Mouse (Mus musculus): ENCODE measurements around the gene Rbfox3. TPM values are rescaled to one million over a fixed set of nuclear protein-coding genes. Genes with fewer than 3 reads are reported as not detected.

Gene Rbfox3
- total RNA-seq, 2 experiments from 2014 or later, result 0.11 to 0.14 TPM

- DNase-seq, result no peak
- intact Hi-C loops (cut with DNase I), result no loop called here
These were observed 140.6 kb downstream of the Rbfox3 start for GRCm38 (mm10) chr11:118770789-118771188.

DNA sequence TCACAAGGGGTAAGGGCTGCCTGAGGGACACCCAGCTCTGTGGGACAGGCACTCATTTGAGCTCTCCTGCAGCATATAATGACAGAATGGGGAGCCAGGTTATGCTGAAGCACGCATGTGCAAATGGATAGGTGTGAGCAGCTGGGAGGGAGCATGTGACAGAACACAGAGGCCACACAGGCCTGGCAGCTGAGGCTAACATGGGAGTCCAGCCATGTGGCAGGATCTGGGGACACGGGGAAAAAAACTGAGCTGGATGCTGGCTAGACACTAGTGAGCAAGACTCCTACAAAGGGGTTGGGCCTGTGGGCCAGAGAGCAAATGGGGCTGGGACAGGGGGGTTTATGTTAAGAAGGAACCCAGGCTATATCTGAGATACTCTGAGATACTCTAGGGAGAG, 141.9 kb downstream of the Rbfox3 start:
- no peak for DNase-seq
- intact Hi-C loops (cut with DNase I), result no loop called here

GRCm38 (mm10) chr11:118768441-118768840, 143.0 kb downstream of the Rbfox3 start:
- DNase-seq, result no peak
- intact Hi-C loops (cut with DNase I), result no loop called here

- no peak for DNase-seq
- intact Hi-C loops (cut with DNase I), result no loop called here
These were observed 144.0 kb downstream of the Rbfox3 start for GRCm38 (mm10) chr11:118767411-118767810.

DNA sequence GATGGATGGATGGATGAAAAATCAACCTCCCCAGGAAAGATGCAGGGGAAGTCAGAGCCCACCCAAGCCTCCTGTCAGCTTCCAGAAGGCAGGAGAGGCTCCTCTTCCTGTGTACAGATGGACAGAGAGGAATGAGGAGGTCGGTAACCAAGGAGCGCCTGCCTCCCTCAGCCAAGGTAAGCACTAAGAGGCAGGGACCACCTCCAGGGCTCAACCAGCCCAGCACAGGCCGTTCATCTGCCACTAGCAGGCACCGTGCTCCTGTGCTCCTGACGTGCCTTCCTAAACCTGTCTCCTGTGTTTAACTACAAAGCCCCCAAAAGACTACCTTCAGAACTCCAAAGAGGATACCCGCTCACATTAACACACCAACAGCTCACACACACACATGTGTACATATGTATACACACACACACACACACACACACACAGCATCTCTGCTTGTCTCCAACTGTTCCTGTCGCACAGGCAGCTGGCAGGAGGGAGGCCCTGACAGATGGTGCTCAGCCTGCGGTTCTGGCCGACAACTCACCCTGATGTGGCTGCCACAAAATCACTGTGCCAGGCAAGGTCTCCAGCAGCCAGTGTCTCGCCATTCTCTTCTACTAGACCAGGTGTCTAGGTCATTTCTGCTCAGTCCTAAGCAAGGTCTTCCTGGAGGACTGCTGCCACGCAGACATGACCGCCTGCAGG, 151.0 kb downstream of the Rbfox3 start:
- DNase-seq, result no peak
- intact Hi-C loops (cut with DNase I), result no loop called here

DNA sequence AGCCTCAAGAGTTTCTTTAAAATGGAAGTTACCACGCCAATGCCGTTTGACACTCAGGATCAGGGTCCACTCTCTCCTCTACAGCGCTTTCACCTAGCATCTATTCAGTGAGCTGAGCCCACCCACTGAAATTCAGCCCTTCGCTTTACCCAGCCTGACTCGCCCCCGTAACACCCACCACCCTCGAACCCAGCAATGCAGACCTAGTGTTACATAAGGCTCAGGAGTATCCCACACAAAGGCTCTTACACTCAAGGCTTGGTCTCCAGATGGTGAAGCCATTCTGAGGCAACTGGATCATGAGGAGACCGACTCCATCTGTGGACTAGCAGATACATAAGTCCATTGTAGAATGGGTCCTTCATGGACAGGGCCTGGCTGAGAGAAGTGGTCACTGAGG, 152.2 kb downstream of the Rbfox3 start:
- DNase-seq, result no peak
- intact Hi-C loops (cut with DNase I), result no loop called here

- intact Hi-C loops (cut with DNase I), result no loop called here
- DNase-seq, result no peak
These were observed 153.0 kb downstream of the Rbfox3 start for GRCm38 (mm10) chr11:118758277-118758990.

DNA sequence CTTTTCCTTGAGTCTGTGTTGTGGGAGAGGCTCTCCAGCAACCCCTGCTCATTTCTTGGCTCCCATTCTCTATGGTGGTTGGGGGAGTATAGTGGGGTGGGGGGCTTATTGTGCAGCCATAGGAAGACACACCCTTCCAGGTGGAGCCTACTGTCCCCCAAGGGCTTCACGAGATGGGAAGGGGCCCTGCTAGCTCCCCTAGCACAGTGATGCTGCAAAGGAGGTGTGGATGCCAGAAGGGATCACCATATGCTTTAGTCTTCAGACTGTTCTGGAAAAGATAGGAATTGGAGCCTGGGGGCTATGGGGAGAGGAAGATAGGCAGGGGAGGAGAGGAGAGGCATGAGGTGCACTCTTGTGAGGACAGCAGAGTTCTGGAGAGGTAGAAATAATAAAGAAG, 153.9 kb downstream of the Rbfox3 start:
- no peak for DNase-seq
- intact Hi-C loops (cut with DNase I), result no loop called here

GRCm38 (mm10) chr11:118755003-118755402, 156.4 kb downstream of the Rbfox3 start:
- no peak for DNase-seq
- intact Hi-C loops (cut with DNase I), result no loop called here

GRCm38 (mm10) chr11:118754535-118754934, 156.9 kb downstream of the Rbfox3 start:
- intact Hi-C loops (cut with DNase I), result no loop called here
- no peak for DNase-seq

DNA sequence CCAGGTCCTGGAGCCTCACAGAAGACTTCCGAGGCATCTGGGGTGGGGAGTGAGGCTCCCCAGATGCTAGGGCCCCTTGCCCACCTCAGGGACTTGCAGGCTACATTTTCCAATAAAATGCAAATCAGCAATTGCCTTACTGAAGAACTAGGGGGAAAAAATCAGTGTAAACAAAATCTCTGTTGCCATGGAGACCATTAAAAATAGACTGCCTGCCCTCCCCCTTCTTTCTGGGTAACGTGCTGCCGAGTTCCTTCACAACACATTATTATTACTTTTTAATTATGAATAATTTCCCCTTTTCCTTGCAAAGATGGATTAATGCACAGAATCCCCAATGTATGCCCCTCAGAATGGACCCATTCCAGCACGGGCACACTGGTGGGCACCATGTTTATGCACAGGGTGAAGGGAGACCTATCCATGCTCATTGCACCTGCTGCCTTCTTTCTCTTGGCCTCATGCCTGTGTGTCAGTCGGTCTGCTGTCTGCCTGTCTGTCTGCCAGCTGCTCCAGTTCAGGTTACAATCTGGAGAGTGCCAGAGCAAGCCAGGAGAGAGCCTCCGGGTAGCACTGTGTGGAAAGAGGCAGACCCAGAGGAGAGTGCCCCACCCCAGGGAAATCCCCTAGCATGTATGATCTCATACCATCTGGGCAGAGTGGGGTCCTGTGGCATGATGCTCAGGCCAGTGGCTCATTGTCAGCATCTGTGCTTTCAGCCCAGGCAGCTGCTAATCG, 159.3 kb downstream of the Rbfox3 start:
- no peak for DNase-seq
- intact Hi-C loops (cut with DNase I), result no loop called here

GRCm38 (mm10) chr11:118750745-118751330, 160.6 kb downstream of the Rbfox3 start:
- intact Hi-C loops (cut with DNase I), result no loop called here
- no peak for DNase-seq

DNA sequence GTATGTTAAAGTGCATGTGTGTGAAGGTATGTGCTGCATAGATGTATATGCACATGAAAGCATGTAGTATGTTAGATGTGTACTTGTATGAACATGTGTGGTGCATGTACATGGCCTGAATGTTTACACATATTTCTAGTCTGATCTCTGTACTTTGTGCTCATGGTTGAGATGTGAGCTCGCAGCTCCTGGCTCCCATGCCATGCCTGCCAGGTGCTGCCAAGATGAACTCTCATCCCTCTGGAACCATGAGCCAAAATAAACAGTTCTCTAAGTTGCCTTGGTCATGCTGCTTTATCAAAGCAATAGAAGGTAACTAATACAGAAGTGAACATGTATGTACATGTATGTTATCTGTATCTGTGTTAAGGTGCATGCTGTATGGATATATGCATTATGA, 161.9 kb downstream of the Rbfox3 start:
- intact Hi-C loops (cut with DNase I), result no loop called here
- no peak for DNase-seq

GRCm38 (mm10) chr11:118748622-118749021, 162.8 kb downstream of the Rbfox3 start:
- intact Hi-C loops (cut with DNase I), result no loop called here
- DNase-seq, result peak in 1 of 2 experiments; percentile 16

GRCm38 (mm10) chr11:118745279-118745678, 166.1 kb downstream of the Rbfox3 start:
- intact Hi-C loops (cut with DNase I), result no loop called here
- DNase-seq, result no peak

DNA sequence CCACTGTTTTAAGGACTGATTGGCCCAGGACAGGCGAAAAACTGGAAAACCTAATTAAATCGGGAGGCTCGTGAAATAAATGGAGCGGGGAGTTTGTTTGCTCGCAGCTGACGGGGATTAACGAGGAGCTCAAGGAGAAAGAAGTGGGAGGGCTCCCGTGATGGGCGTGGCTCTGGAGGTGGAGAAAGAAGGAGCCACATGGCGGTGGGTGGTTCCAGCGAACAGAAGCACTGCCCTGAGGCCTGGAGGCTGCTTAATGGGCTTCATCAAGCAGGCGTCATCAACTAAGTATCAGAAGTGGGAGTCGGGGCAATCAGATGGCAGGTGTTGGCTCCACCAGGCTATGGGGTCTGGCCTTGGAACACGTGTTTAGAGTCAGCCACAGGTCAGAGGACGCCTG, 166.6 kb downstream of the Rbfox3 start:
- intact Hi-C loops (cut with DNase I), result no loop called here
- peak; percentile 25 to 38 for DNase-seq

DNA sequence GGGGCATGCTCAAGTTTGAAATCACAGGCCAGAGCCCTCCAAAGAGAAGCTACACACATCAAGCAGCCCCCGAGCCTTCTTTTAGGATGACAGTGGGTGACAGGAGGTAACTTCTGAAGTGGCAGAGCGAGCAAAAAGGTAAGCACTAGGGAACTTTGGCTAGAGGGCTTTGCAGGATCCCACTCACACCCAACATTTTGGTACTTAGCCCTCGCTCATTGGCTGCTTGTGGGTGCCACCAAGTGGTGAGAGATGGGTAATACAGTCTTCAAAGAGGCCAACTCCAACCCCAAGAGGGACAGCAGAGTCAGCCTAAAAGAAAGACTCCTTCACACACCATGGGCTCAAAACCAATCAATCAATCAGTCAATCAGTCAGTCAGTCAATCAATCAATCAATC, 168.6 kb downstream of the Rbfox3 start:
- intact Hi-C loops (cut with DNase I), result loop anchor here (2.0 kb wide), 1 partner anchor 232 kb away; no protein-coding TSS in a partner anchor
- peak; percentile 25 to 48 for DNase-seq

GRCm38 (mm10) chr11:118741262-118741661, 170.1 kb downstream of the Rbfox3 start:
- DNase-seq, result no peak
- intact Hi-C loops (cut with DNase I), result loop anchor here (2.0 kb wide), 1 partner anchor 296 kb away; no protein-coding TSS in a partner anchor

GRCm38 (mm10) chr11:118740001-118740400, 171.4 kb downstream of the Rbfox3 start:
- intact Hi-C loops (cut with DNase I), result loop anchor here (1.0 to 2.0 kb wide), 3 partner anchors 92 to 295 kb away; no protein-coding TSS in a partner anchor
- peak; percentile 73 to 74 for DNase-seq

DNA sequence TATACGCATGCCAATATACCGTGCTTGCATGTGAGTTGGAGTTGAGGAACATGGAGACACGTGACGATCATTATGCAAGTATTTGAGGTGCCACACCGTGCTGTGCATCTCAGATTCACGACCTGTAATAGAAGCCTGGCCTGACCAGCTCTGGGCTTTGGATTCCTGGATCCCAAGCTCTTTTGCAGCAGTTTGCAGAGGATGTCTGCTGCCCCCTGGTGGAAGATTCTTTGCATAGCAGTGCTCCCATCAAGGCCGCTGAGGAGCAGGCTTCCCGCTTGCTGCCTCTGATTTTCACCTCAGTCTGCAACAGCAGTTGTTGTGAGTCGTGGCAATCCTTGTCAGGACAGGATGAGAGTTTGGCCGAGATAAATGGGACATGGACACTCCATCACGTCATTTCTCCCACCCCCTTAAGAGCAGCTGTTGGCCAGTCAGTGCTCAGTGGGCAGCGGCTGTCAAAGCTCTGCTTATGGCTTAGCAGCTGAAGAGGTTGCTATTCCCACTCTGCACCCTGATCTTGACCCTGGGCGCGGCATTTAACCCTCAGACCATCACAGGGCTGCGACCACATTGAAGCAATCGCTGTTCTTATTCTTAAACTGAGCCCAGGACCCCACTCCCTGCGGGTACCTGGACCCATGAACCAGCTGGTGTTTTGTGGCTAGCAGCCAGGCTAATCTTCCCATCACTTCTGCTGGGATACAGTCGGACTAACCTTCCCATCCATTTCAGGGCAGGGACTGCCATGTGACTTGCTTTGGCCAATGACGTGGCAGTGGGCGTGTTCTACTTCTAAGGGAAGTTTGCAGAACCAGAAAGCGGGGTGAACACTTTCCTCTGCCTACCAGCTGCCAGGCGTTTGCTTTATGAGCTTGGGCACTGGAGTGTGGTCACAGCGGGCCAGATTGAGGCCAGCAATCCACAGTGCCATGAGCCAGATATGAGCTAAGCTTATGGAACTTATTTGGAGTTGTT, 172.3 kb downstream of the Rbfox3 start:
- DNase-seq, result peak; percentile 79 to 81
- intact Hi-C loops (cut with DNase I), result loop anchor here (1.0 kb wide), 1 partner anchor 166 kb away; no protein-coding TSS in a partner anchor

All from heart, postnatal 36 days (tissue).